Mouse (Mus musculus): Measurements from ENCODE around the gene Wtip. TPM values are rescaled to one million over a fixed set of nuclear protein-coding genes. Genes with fewer than 3 reads are reported as not detected.
"Not testable (repeated sequence)": the region's sequence is repeated elsewhere in the genome, so short reads cannot be mapped to it uniquely, and the experiment has no call there.

Gene Wtip
- polyA plus RNA-seq, 1 experiment = 0.09 TPM

DNA sequence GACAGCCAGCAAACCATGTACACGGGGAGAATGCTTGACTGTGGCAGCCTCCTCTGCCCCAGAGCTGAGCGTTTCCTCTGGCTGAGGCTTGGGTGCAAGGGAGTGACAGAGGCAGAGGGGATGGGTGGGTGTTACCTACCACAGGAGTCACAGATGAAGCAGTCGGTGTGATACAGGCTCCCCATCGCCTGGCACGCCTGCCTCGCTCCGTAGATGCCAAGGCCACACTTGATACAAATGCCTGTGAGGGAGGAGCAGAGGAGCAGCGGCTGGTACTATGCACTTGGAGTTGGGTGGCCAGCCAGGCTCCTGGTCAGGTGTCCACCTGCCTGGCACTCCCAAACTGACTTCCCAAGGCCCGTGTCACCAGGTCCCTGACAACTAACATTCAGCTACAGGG lies 7.7 kb downstream of the Wtip start:
- Histone ChIP-seq H3K9me3 (ENCODE audit: control insufficient read depth, low read length) (0 out of 2 replicates have a peak, but pooled peaks cover 2% of the 10 kb centered on the region), H3K4me3 (replicated peaks) (no peak overlapping the region), H3K27me3 (ENCODE audit: control insufficient read depth) (peaks cover 3% of the 10 kb centered on the region), H3K36me3 (ENCODE audit: control insufficient read depth) (peaks cover 3% of the 10 kb centered on the region; the same call in 1 of the 2 replicates), H3K4me1 (ENCODE audit: control insufficient read depth) (no peaks in the 10 kb centered on the region)
- TF ChIP-seq GATA1 (IDR thresholded peaks at IDR 0.05; ENCODE audit: low read length) (no peak), TAL1 (IDR thresholded peaks at IDR 0.05; ENCODE audit: low read length) (no peak)

DNA sequence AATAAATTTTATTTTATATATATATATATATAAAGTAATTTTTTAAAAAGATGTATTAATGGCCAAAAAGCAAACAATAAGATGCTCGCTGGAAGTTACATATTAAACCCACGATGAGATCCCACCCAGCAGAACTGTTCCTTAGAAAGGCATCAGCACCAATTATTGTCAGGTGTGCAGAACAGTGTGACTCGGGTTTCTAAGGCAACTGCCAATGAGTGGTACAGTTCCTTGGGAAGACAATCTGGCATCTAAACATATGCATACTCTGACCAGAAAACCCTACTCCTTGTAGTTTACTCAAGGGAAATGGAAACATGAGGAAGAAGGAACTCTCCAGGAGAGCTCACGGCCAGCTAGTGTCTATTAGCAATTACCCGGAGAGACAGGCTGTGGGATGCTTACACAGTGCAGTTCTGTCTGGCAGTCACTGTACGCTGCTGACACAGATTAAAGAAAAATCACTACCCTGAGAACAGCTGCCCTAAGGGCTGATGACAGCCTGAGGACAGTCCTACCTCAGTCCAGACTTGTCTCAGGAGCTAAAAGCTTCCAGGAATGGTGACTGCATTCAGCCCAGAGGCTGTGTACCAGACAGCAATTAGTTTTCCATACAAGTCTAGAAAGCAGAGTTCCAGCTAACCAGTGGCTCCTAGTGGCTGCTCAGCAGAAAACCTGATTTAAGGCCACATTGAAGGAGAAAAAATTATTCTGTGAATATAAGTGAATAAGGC lies 9.9 kb downstream of the Wtip start:
- Histone ChIP-seq H3K9me3 (ENCODE audit: control insufficient read depth, low read length) (0 out of 2 replicates have a peak, but pooled peaks cover 2% of the 10 kb centered on the region), H3K4me1 (ENCODE audit: control insufficient read depth) (no peaks in the 10 kb centered on the region), H3K4me3 (replicated peaks) (no peak overlapping the region), H3K36me3 (ENCODE audit: control insufficient read depth) (peaks cover 3% of the 10 kb centered on the region; the same call in 1 of the 2 replicates), H3K27me3 (ENCODE audit: control insufficient read depth) (no peaks in the 10 kb centered on the region)
- TF ChIP-seq TAL1 (IDR thresholded peaks at IDR 0.05; ENCODE audit: low read length) (no peak), GATA1 (IDR thresholded peaks at IDR 0.05; ENCODE audit: low read length) (no peak)

GRCm38 (mm10) chr7:34120636-34121035 lies 12.4 kb downstream of the Wtip start:
- H3K4me3 ChIP-seq (replicated peaks); H3K36me3 ChIP-seq (ENCODE audit: control insufficient read depth); H3K27me3 ChIP-seq (ENCODE audit: control insufficient read depth); H3K9me3 ChIP-seq (ENCODE audit: control insufficient read depth, low read length); H3K4me1 ChIP-seq (ENCODE audit: control insufficient read depth): not testable (repeated sequence)

DNA sequence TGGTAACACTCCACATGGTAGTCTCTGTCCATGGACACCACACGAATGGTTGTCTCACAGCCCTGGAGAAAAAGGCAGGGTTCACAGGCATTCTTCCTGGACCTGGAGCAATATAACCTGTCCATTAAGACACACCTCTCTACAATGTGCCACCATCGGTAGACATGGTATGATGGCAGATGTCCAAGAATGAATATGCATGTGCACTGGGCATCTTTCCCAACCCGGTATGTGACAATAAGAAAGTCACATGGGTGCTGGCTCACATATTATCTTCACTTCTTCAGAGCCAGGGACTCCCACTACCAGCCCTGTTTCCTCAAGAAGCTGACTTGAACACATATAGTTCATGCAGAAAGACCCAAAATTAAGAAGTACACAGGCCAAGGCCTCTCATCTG lies 16.5 kb downstream of the Wtip start:
- no peaks in the 10 kb centered on the region for H3K27me3 ChIP-seq (ENCODE audit: control insufficient read depth)

GRCm38 (mm10) chr7:34109190-34109589 lies 23.9 kb downstream of the Wtip start:
- Histone ChIP-seq H3K9me3 (ENCODE audit: control insufficient read depth, low read length) (no peaks in the 10 kb centered on the region), H3K4me1 (ENCODE audit: control insufficient read depth) (no peaks in the 10 kb centered on the region), H3K27me3 (ENCODE audit: control insufficient read depth) (no peaks in the 10 kb centered on the region), H3K36me3 (ENCODE audit: control insufficient read depth) (no peaks in the 10 kb centered on the region; the same call in 1 of the 2 replicates), H3K4me3 (replicated peaks) (no peak overlapping the region)
- TF ChIP-seq GATA1 (IDR thresholded peaks at IDR 0.05; ENCODE audit: low read length) (no peak), TAL1 (IDR thresholded peaks at IDR 0.05; ENCODE audit: low read length) (no peak)

More for the DNA sequence above, 16.5 kb downstream of the Wtip start:
- H3K4me3 ChIP-seq (replicated peaks) = no peak overlapping the region
- TF ChIP-seq GATA1 (IDR thresholded peaks at IDR 0.05; ENCODE audit: low read length) = no peak
- no peak for TF ChIP-seq TAL1 (IDR thresholded peaks at IDR 0.05; ENCODE audit: low read length)
- no peaks in the 10 kb centered on the region for H3K4me1 ChIP-seq (ENCODE audit: control insufficient read depth)
- peaks cover 3% of the 10 kb centered on the region; the same call in 1 of the 2 replicates for H3K36me3 ChIP-seq (ENCODE audit: control insufficient read depth)
- no peaks in the 10 kb centered on the region for H3K9me3 ChIP-seq (ENCODE audit: control insufficient read depth, low read length)

DNA sequence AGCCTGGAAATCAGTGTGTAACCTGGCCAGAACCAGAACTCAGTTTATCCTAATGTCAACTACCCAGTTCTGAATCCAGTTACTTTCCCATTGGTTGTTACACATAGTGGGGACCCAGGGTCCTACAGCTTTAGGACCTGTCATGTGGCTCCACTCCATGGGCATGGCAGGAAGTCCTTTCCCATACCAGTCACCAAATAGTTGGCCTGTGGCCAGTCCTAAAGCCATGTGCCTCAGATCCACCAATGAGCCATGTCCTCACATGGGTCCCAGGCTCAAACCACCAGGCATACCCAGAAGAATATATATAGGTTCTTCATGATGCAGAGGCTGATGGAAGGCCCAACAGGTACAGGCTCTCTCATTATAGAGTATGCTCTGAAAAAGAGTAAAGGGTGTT lies 31.8 kb downstream of the Wtip start:
- Histone ChIP-seq H3K9me3 (ENCODE audit: control insufficient read depth, low read length) (peaks cover 10% of the 10 kb centered on the region), H3K36me3 (ENCODE audit: control insufficient read depth) (no peaks in the 10 kb centered on the region), H3K4me1 (ENCODE audit: control insufficient read depth) (no peaks in the 10 kb centered on the region), H3K4me3 (replicated peaks) (no peak overlapping the region), H3K27me3 (ENCODE audit: control insufficient read depth) (no peaks in the 10 kb centered on the region)
- TF ChIP-seq TAL1 (IDR thresholded peaks at IDR 0.05; ENCODE audit: low read length) (no peak), GATA1 (IDR thresholded peaks at IDR 0.05; ENCODE audit: low read length) (no peak)

GRCm38 (mm10) chr7:34100002-34100401 lies 33.1 kb downstream of the Wtip start:
- Histone ChIP-seq H3K9me3 (ENCODE audit: control insufficient read depth, low read length) (peaks cover 18% of the 10 kb centered on the region), H3K27me3 (ENCODE audit: control insufficient read depth) (no peaks in the 10 kb centered on the region), H3K4me3 (replicated peaks) (no peak overlapping the region), H3K36me3 (ENCODE audit: control insufficient read depth) (no peaks in the 10 kb centered on the region), H3K4me1 (ENCODE audit: control insufficient read depth) (no peaks in the 10 kb centered on the region)
- TF ChIP-seq TAL1 (IDR thresholded peaks at IDR 0.05; ENCODE audit: low read length) = no peak
- TF ChIP-seq GATA1 (IDR thresholded peaks at IDR 0.05; ENCODE audit: low read length) = no peak

- H3K27me3 ChIP-seq (ENCODE audit: control insufficient read depth) = no peaks in the 10 kb centered on the region
- H3K9me3 ChIP-seq (ENCODE audit: control insufficient read depth, low read length) = peaks cover 24% of the 10 kb centered on the region
- no peaks in the 10 kb centered on the region for H3K4me1 ChIP-seq (ENCODE audit: control insufficient read depth)
- H3K4me3 ChIP-seq (replicated peaks) = no peak within 1 kb of the TSS
- TF ChIP-seq TAL1 (IDR thresholded peaks at IDR 0.05; ENCODE audit: low read length) (no peak), GATA1 (IDR thresholded peaks at IDR 0.05; ENCODE audit: low read length) (no peak)
- H3K36me3 ChIP-seq (ENCODE audit: control insufficient read depth) = no peaks in the 10 kb centered on the region
Observed at GRCm38 (mm10) chr7:34094911-34095481, 38.1 kb downstream of the Wtip start, which contains the start of gene Scgb1b30. TSS of gene Scgb1b30 (plus strand) at chr7:34095431.

- not testable (repeated sequence) for H3K36me3 ChIP-seq (ENCODE audit: control insufficient read depth); H3K4me1 ChIP-seq (ENCODE audit: control insufficient read depth); H3K27me3 ChIP-seq (ENCODE audit: control insufficient read depth); H3K4me3 ChIP-seq (replicated peaks); H3K9me3 ChIP-seq (ENCODE audit: control insufficient read depth, low read length)
Observed at GRCm38 (mm10) chr7:34068132-34068531, 64.9 kb downstream of the Wtip start.

Other genes with a start within 250 kb of the Wtip start
- gene Scgb2b26, start 188.2 kb downstream of the Wtip start, polyA plus RNA-seq (2012) = not detected in 2 replicates
- gene Scgb2b27, start 119.3 kb downstream of the Wtip start, polyA plus RNA-seq (2012) = 0.02 TPM in 1 of 2 replicates, not detected in the other
- gene Scgb1b27, start 111.8 kb downstream of the Wtip start, polyA plus RNA-seq (2012) = not detected in 2 replicates
- gene Scgb1b30, start 37.8 kb downstream of the Wtip start, polyA plus RNA-seq (2012) = not detected in 2 replicates
- gene Uba2, start 36.3 kb upstream of the Wtip start, polyA plus RNA-seq (2012) = 0.92 and 1.3 TPM in 2 replicates
- 0.42 and 0.52 TPM in 2 replicates for gene Pdcd2l, start 63.4 kb upstream of the Wtip start, polyA plus RNA-seq (2012)
- 18.4 and 29.3 TPM in 2 replicates for gene Gpi1, start 97.1 kb upstream of the Wtip start, polyA plus RNA-seq (2012)
- not detected in 2 replicates for gene Gm6096, start 117.8 kb upstream of the Wtip start, polyA plus RNA-seq (2012)
- 2.8 and 3.3 TPM in 2 replicates for gene 4931406P16Rik, start 180.3 kb upstream of the Wtip start, polyA plus RNA-seq (2012)